Mouse (Mus musculus): ENCODE measurements at regions not wholly inside any gene's neighbourhood (a gene's known extent, or its start where the extent isn't known, plus 50 kb on each side); places are given as distances from the start of the nearest gene placed in this dataset.

- no peaks in the 10 kb centered on the region for H3K9me3 ChIP-seq (ENCODE audit: control insufficient read depth, low read length)
- no peaks in the 10 kb centered on the region for H3K36me3 ChIP-seq (ENCODE audit: control insufficient read depth, insufficient read depth)
- H3K4me2 ChIP-seq (ENCODE audit: low read length) = no peak overlapping the region
- WGBS = 96% methylated on average over 3 of the region's 3 CpGs
- H3K27me3 ChIP-seq (replicated peaks; ENCODE audit: control insufficient read depth, insufficient read depth, low read length) = no peaks in the 10 kb centered on the region
- H3K4me3 ChIP-seq (replicated peaks; ENCODE audit: low read length) = no peak overlapping the region
- no peak for ATAC-seq
- H3K9ac ChIP-seq (replicated peaks; ENCODE audit: low read depth, low read length) = no peak overlapping the region
- no peak overlapping the region for H3K27ac ChIP-seq (ENCODE audit: low read length)
- H3K4me1 ChIP-seq (replicated peaks; ENCODE audit: control insufficient read depth, insufficient read depth, low read length) = no peaks in the 10 kb centered on the region
Observed at GRCm38 (mm10) chr9:115473037-115473436, 162.8 kb upstream of the Stt3b start.

GRCm38 (mm10) chr9:115473847-115474246 lies 163.6 kb upstream of the Stt3b start:
- Histone ChIP-seq H3K27ac (ENCODE audit: low read length) (no peak overlapping the region), H3K36me3 (ENCODE audit: control insufficient read depth, insufficient read depth) (no peaks in the 10 kb centered on the region), H3K4me2 (ENCODE audit: low read length) (no peak overlapping the region), H3K4me1 (replicated peaks; ENCODE audit: control insufficient read depth, insufficient read depth, low read length) (no peaks in the 10 kb centered on the region), H3K4me3 (replicated peaks; ENCODE audit: low read length) (no peak overlapping the region), H3K27me3 (replicated peaks; ENCODE audit: control insufficient read depth, insufficient read depth, low read length) (no peaks in the 10 kb centered on the region), H3K9me3 (ENCODE audit: control insufficient read depth, low read length) (no peaks in the 10 kb centered on the region), H3K9ac (replicated peaks; ENCODE audit: low read depth, low read length) (no peak overlapping the region)
- no peak for ATAC-seq
- 91% methylated on average over 5 of the region's 5 CpGs for WGBS

- Histone ChIP-seq H3K4me2 (ENCODE audit: low read length) (no peak overlapping the region), H3K27ac (ENCODE audit: low read length) (no peak overlapping the region), H3K27me3 (replicated peaks; ENCODE audit: control insufficient read depth, insufficient read depth, low read length) (no peaks in the 10 kb centered on the region), H3K4me3 (replicated peaks; ENCODE audit: low read length) (no peak overlapping the region), H3K36me3 (ENCODE audit: control insufficient read depth, insufficient read depth) (no peaks in the 10 kb centered on the region), H3K4me1 (replicated peaks; ENCODE audit: control insufficient read depth, insufficient read depth, low read length) (no peaks in the 10 kb centered on the region), H3K9me3 (ENCODE audit: control insufficient read depth, low read length) (no peaks in the 10 kb centered on the region), H3K9ac (replicated peaks; ENCODE audit: low read depth, low read length) (no peak overlapping the region)
- 93% methylated on average over 8 of the region's 8 CpGs for WGBS
- no peak for ATAC-seq
Observed at GRCm38 (mm10) chr9:115474342-115474741, 164.1 kb upstream of the Stt3b start.

- Histone ChIP-seq H3K27ac (ENCODE audit: low read length) (no peak overlapping the region), H3K9ac (replicated peaks; ENCODE audit: low read depth, low read length) (no peak overlapping the region), H3K4me2 (ENCODE audit: low read length) (no peak overlapping the region), H3K27me3 (replicated peaks; ENCODE audit: control insufficient read depth, insufficient read depth, low read length) (no peaks in the 10 kb centered on the region), H3K36me3 (ENCODE audit: control insufficient read depth, insufficient read depth) (no peaks in the 10 kb centered on the region), H3K4me1 (replicated peaks; ENCODE audit: control insufficient read depth, insufficient read depth, low read length) (no peaks in the 10 kb centered on the region), H3K4me3 (replicated peaks; ENCODE audit: low read length) (no peak overlapping the region), H3K9me3 (ENCODE audit: control insufficient read depth, low read length) (no peaks in the 10 kb centered on the region)
- ATAC-seq = no peak
- 87% methylated on average over 17 of the region's 17 CpGs for WGBS
Observed at GRCm38 (mm10) chr9:115476205-115476604, 166.0 kb upstream of the Stt3b start.

GRCm38 (mm10) chr9:115477556-115478220 lies 167.5 kb upstream of the Stt3b start:
- ATAC-seq = no peak
- Histone ChIP-seq H3K4me3 (replicated peaks; ENCODE audit: low read length) (no peak overlapping the region), H3K9me3 (ENCODE audit: control insufficient read depth, low read length) (no peaks in the 10 kb centered on the region), H3K9ac (replicated peaks; ENCODE audit: low read depth, low read length) (no peak overlapping the region), H3K36me3 (ENCODE audit: control insufficient read depth, insufficient read depth) (no peaks in the 10 kb centered on the region), H3K27ac (ENCODE audit: low read length) (no peak overlapping the region), H3K4me1 (replicated peaks; ENCODE audit: control insufficient read depth, insufficient read depth, low read length) (no peaks in the 10 kb centered on the region), H3K27me3 (replicated peaks; ENCODE audit: control insufficient read depth, insufficient read depth, low read length) (no peaks in the 10 kb centered on the region), H3K4me2 (ENCODE audit: low read length) (no peak overlapping the region)
- 83% methylated on average over 6 of the region's 6 CpGs for WGBS

DNA sequence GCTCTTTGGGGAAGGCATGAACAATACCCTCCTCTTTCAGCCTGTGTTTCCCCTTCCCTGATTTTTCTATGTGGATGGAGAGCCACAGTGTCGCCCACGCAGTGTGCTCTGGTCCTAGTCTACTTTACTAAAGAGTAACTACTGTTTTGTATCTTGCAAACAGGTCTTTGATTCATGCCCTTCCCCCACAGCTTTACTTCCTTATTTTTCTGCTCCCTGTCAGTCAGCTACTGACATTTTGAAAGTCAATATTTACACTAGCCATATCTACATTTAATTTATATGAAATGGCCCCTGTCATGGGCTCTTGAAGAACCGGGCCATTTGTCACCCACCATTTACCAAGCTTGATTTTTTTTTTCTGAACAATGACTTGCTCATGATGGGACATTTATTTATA lies 168.7 kb upstream of the Stt3b start:
- ATAC-seq = no peak
- Histone ChIP-seq H3K4me1 (replicated peaks; ENCODE audit: control insufficient read depth, insufficient read depth, low read length) (no peaks in the 10 kb centered on the region), H3K9me3 (ENCODE audit: control insufficient read depth, low read length) (no peaks in the 10 kb centered on the region), H3K9ac (replicated peaks; ENCODE audit: low read depth, low read length) (no peak overlapping the region), H3K4me2 (ENCODE audit: low read length) (no peak overlapping the region), H3K36me3 (ENCODE audit: control insufficient read depth, insufficient read depth) (no peaks in the 10 kb centered on the region), H3K27me3 (replicated peaks; ENCODE audit: control insufficient read depth, insufficient read depth, low read length) (no peaks in the 10 kb centered on the region), H3K4me3 (replicated peaks; ENCODE audit: low read length) (no peak overlapping the region), H3K27ac (ENCODE audit: low read length) (no peak overlapping the region)
- 58% methylated on average over 3 of the region's 3 CpGs for WGBS

GRCm38 (mm10) chr9:115481176-115481575 lies 171.0 kb upstream of the Stt3b start:
- no peak for ATAC-seq
- WGBS = 60% methylated on average over 5 of the region's 5 CpGs
- no peak overlapping the region for H3K4me2 ChIP-seq (ENCODE audit: low read length)
- no peaks in the 10 kb centered on the region for H3K27me3 ChIP-seq (replicated peaks; ENCODE audit: control insufficient read depth, insufficient read depth, low read length)
- no peak overlapping the region for H3K9ac ChIP-seq (replicated peaks; ENCODE audit: low read depth, low read length)
- H3K4me1 ChIP-seq (replicated peaks; ENCODE audit: control insufficient read depth, insufficient read depth, low read length) = no peaks in the 10 kb centered on the region
- no peaks in the 10 kb centered on the region for H3K9me3 ChIP-seq (ENCODE audit: control insufficient read depth, low read length)
- H3K4me3 ChIP-seq (replicated peaks; ENCODE audit: low read length) = no peak overlapping the region
- H3K27ac ChIP-seq (ENCODE audit: low read length) = no peak overlapping the region
- no peaks in the 10 kb centered on the region for H3K36me3 ChIP-seq (ENCODE audit: control insufficient read depth, insufficient read depth)

- no peak for ATAC-seq
- Histone ChIP-seq H3K4me1 (replicated peaks; ENCODE audit: control insufficient read depth, insufficient read depth, low read length) (no peaks in the 10 kb centered on the region), H3K9me3 (ENCODE audit: control insufficient read depth, low read length) (no peaks in the 10 kb centered on the region), H3K4me3 (replicated peaks; ENCODE audit: low read length) (no peak overlapping the region), H3K27ac (ENCODE audit: low read length) (no peak overlapping the region), H3K9ac (replicated peaks; ENCODE audit: low read depth, low read length) (no peak overlapping the region), H3K36me3 (ENCODE audit: control insufficient read depth, insufficient read depth) (no peaks in the 10 kb centered on the region), H3K4me2 (ENCODE audit: low read length) (no peak overlapping the region), H3K27me3 (replicated peaks; ENCODE audit: control insufficient read depth, insufficient read depth, low read length) (no peaks in the 10 kb centered on the region)
- WGBS = 87% methylated on average over 7 of the region's 7 CpGs
Observed at GRCm38 (mm10) chr9:115483024-115483423, 172.8 kb upstream of the Stt3b start.

DNA sequence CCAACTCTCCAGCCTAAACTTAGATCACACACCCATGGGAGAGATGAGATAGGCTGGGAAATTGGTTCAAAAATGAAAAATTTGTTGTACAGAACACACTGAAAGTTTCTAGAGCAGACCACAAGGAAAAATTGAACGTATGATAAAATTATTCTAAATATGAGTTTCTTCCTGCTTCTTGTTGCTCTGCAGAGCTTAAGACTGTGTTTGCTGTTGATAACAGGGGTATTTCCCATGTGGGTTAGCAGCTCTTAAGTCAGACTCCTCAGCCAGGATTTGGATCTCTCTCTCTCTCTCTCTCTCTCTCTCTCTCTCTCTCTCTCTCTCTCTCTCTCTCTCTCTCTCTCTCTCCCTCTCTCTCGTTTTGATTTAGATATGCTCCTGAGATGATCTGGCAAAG lies 173.5 kb upstream of the Stt3b start:
- no peak for ATAC-seq
- no peak overlapping the region for H3K4me2 ChIP-seq (ENCODE audit: low read length)
- no peaks in the 10 kb centered on the region for H3K36me3 ChIP-seq (ENCODE audit: control insufficient read depth, insufficient read depth)
- no peaks in the 10 kb centered on the region for H3K4me1 ChIP-seq (replicated peaks; ENCODE audit: control insufficient read depth, insufficient read depth, low read length)
- H3K9me3 ChIP-seq (ENCODE audit: control insufficient read depth, low read length) = no peaks in the 10 kb centered on the region
- 49% methylated on average over 2 of the region's 2 CpGs for WGBS
- no peak overlapping the region for H3K27ac ChIP-seq (ENCODE audit: low read length)
- no peak overlapping the region for H3K4me3 ChIP-seq (replicated peaks; ENCODE audit: low read length)
- H3K9ac ChIP-seq (replicated peaks; ENCODE audit: low read depth, low read length) = no peak overlapping the region
- no peaks in the 10 kb centered on the region for H3K27me3 ChIP-seq (replicated peaks; ENCODE audit: control insufficient read depth, insufficient read depth, low read length)

GRCm38 (mm10) chr9:115484408-115484807 lies 174.2 kb upstream of the Stt3b start:
- H3K27me3 ChIP-seq (replicated peaks; ENCODE audit: control insufficient read depth, insufficient read depth, low read length) = no peaks in the 10 kb centered on the region
- ATAC-seq = no peak
- H3K27ac ChIP-seq (ENCODE audit: low read length) = no peak overlapping the region
- H3K4me3 ChIP-seq (replicated peaks; ENCODE audit: low read length) = no peak overlapping the region
- H3K36me3 ChIP-seq (ENCODE audit: control insufficient read depth, insufficient read depth) = no peaks in the 10 kb centered on the region
- no peaks in the 10 kb centered on the region for H3K4me1 ChIP-seq (replicated peaks; ENCODE audit: control insufficient read depth, insufficient read depth, low read length)
- H3K9ac ChIP-seq (replicated peaks; ENCODE audit: low read depth, low read length) = no peak overlapping the region
- 90% methylated on average over 1 of the region's 1 CpGs for WGBS
- no peaks in the 10 kb centered on the region for H3K9me3 ChIP-seq (ENCODE audit: control insufficient read depth, low read length)
- no peak overlapping the region for H3K4me2 ChIP-seq (ENCODE audit: low read length)
